Mouse (Mus musculus) gastrocnemius, postnatal 36 days (tissue): ENCODE measurements at regions not wholly inside any gene's neighbourhood (a gene's known extent, or its start where the extent isn't known, plus 50 kb on each side); places are given as distances from the start of the nearest gene placed in this dataset.

Experiments used
- DNase-seq, 2 experiments: peaks; one replicate each; pipeline ENCODE4 v3.0.0; 2022
- intact Hi-C: fragments of 180-260 bp; cut with DNase I; formaldehyde crosslinking; loops from one replicate; pipeline ENCODE4 v1.15.1; 2025

- intact Hi-C loops, result no loop called here
- no peak for DNase-seq
Observed at GRCm38 (mm10) chr13:5202736-5203135, 593.8 kb upstream of the Akr1e1 start.

GRCm38 (mm10) chr13:5204143-5204542, 595.2 kb upstream of the Akr1e1 start:
- intact Hi-C loops, result no loop called here
- no peak for DNase-seq

GRCm38 (mm10) chr13:5211659-5212058, 602.7 kb upstream of the Akr1e1 start:
- intact Hi-C loops, result no loop called here
- no peak for DNase-seq

GRCm38 (mm10) chr13:5229476-5229875, 620.5 kb upstream of the Akr1e1 start:
- intact Hi-C loops, result no loop called here
- DNase-seq, result no peak

GRCm38 (mm10) chr13:5234232-5234631, 625.3 kb upstream of the Akr1e1 start:
- no peak for DNase-seq
- intact Hi-C loops, result no loop called here

- intact Hi-C loops, result no loop called here
Observed at GRCm38 (mm10) chr13:5235391-5235790, 625.9 kb upstream of the Klf6 start.

GRCm38 (mm10) chr13:5240541-5240940, 620.7 kb upstream of the Klf6 start:
- no peak for DNase-seq
- intact Hi-C loops, result no loop called here

More at GRCm38 (mm10) chr13:5235391-5235790, 625.9 kb upstream of the Klf6 start:
- no peak for DNase-seq

- DNase-seq, result no peak
- intact Hi-C loops, result no loop called here
Observed at GRCm38 (mm10) chr13:5242782-5243181, 618.5 kb upstream of the Klf6 start.

- no peak for DNase-seq
- intact Hi-C loops, result no loop called here
Observed at GRCm38 (mm10) chr13:5248671-5249391, 612.5 kb upstream of the Klf6 start.

- intact Hi-C loops, result no loop called here
- DNase-seq, result no peak
Observed at GRCm38 (mm10) chr13:5257891-5258660, 603.2 kb upstream of the Klf6 start.

- intact Hi-C loops, result no loop called here
- DNase-seq, result no peak
Observed at GRCm38 (mm10) chr13:5259760-5260159, 601.5 kb upstream of the Klf6 start.

GRCm38 (mm10) chr13:5272506-5273192, 588.6 kb upstream of the Klf6 start:
- no peak for DNase-seq
- intact Hi-C loops, result no loop called here

- no peak for DNase-seq
- intact Hi-C loops, result no loop called here
Observed at GRCm38 (mm10) chr13:5276564-5276963, 584.7 kb upstream of the Klf6 start.

GRCm38 (mm10) chr13:5289753-5290449, 571.4 kb upstream of the Klf6 start:
- intact Hi-C loops, result no loop called here
- no peak for DNase-seq

- intact Hi-C loops, result no loop called here
Observed at GRCm38 (mm10) chr13:5302141-5302540, 559.1 kb upstream of the Klf6 start.

GRCm38 (mm10) chr13:5306688-5307087, 554.6 kb upstream of the Klf6 start:
- intact Hi-C loops, result no loop called here
- no peak for DNase-seq

More at GRCm38 (mm10) chr13:5302141-5302540, 559.1 kb upstream of the Klf6 start:
- no peak for DNase-seq

GRCm38 (mm10) chr13:5313297-5313696, 548.0 kb upstream of the Klf6 start:
- no peak for DNase-seq
- intact Hi-C loops, result no loop called here

- intact Hi-C loops, result no loop called here
- DNase-seq, result no peak
Observed at GRCm38 (mm10) chr13:5315011-5315410, 546.3 kb upstream of the Klf6 start.

GRCm38 (mm10) chr13:5317941-5318856, 543.1 kb upstream of the Klf6 start:
- intact Hi-C loops, result no loop called here
- no peak for DNase-seq

GRCm38 (mm10) chr13:5345712-5346111, 515.6 kb upstream of the Klf6 start:
- intact Hi-C loops, result no loop called here
- DNase-seq, result no peak
